Mouse (Mus musculus) liver, embryonic 14.5 days (tissue): Measurements from ENCODE around the gene Nudt4.

Experiments used
- CTCF ChIP-seq: IDR thresholded peaks from 2 replicates; pipeline ENCODE4 v1.5.1; 2016; ENCODE audit warnings: antibody characterized with exemption, low read depth, control low read depth
- EP300 ChIP-seq: IDR thresholded peaks from 2 replicates; pipeline ENCODE4 v1.6.1; 2016; ENCODE audit warnings: antibody characterized with exemption, low read depth

GRCm38 (mm10) chr10:95501033-95501432, 62.9 kb downstream of the Nudt4 start:
- TF ChIP-seq CTCF (no peak), EP300 (no peak)
